Mouse (Mus musculus): ENCODE results near the gene Rap2b.

DNA sequence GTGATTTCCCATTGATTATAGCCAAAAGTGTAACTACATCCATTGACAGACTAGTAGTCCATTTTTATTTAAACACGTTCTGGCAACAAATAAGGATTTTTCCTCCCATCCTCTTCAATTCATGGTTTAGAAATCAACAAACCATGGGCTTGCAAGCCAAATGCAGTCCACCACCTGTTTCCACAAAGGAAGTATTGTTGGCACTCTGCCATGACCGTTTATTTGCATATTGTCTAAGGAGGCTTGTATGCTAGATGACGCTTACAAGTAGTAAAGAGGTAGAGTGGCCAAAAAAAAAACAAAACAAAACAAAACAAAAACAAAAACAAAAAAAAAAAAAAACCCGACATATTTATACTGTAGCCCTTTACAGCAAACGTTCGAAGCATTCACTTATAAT lies 3.3 kb upstream of the Rap2b start:
- TF ChIP-seq CTCF (conservative IDR thresholded peaks at IDR 0.05; ENCODE audit: low read length) (no peak), POU5F1 (IDR thresholded peaks at IDR 0.05; ENCODE audit: borderline replicate concordance, low read length) (no peak), NANOG (IDR thresholded peaks at IDR 0.05; ENCODE audit: borderline replicate concordance, low read length) (no peak)

Data from E14TG2a.4 (cell line).